Comparison of ENCODE assay signal across 24 mouse cellular contexts in the genomic region with DNA sequence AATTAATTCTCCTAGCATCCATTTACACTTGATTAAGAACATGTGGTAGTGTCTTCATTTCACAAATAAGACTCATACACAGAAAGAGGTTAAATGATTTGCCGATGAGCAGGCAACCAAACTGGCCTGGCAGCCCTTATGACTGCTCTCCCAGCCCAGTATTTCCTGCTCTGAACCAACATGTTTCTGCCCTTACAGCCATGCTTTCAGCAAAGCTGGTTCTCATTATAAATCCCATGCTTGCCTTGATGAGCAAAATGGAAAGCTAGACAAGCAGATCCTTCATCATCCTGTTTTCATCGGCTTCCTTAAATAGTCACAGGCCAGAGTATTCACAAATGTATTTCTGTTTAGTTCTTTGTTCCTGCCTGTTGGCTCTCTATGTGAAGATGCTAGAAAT. TPM values are rescaled to one million over a fixed set of nuclear protein-coding genes. Genes with fewer than 3 reads are reported as not detected.
DNase-seq lines count a peak whose midpoint lies in the region; ATAC-seq and TF ChIP-seq lines count a peak whose summit lies in the region.
"Had no signal": no experiment of that assay in that cellular context is flagged by ENCODE, and none has a peak within 500 bp of the region (broad histone marks: within the 10 kb centered on the region; RNA-seq: fewer than 3 reads in every experiment).

No protein-coding gene starts in this region.

- 35% methylated on average over 2 of the region's 2 CpGs for WGBS in embryonic facial prominence, embryonic 14.5 days
- WGBS in limb, embryonic 11.5 days = 33% methylated on average over 2 of the region's 2 CpGs
- 80% methylated on average over 2 of the region's 2 CpGs for WGBS in liver, embryonic 11.5 days

- H3K27me3 ChIP-seq in embryonic facial prominence, embryonic 14.5 days (replicated peaks; ENCODE audit: control insufficient read depth, insufficient read depth, low read length) = no peaks in the 10 kb centered on the region
- no peaks in the 10 kb centered on the region for H3K27me3 ChIP-seq in limb, embryonic 11.5 days (ENCODE audit: control insufficient read depth, insufficient read depth, low read length)
- no peaks in the 10 kb centered on the region for H3K27me3 ChIP-seq in liver, embryonic 11.5 days (replicated peaks; ENCODE audit: control insufficient read depth, insufficient read depth, low read length)
- H3K27me3 ChIP-seq: forebrain, embryonic 12.5 days; intestine, embryonic 15.5 days had no signal

- H3K4me1 ChIP-seq in embryonic facial prominence, embryonic 14.5 days (ENCODE audit: control insufficient read depth, insufficient read depth, low read length) = no peaks in the 10 kb centered on the region
- no peaks in the 10 kb centered on the region for H3K4me1 ChIP-seq in limb, embryonic 11.5 days (ENCODE audit: control insufficient read depth, insufficient read depth, low read length)
- H3K4me1 ChIP-seq in liver, embryonic 11.5 days (replicated peaks; ENCODE audit: control insufficient read depth, insufficient read depth, low read length) = no peaks in the 10 kb centered on the region
- H3K4me1 ChIP-seq: forebrain, embryonic 12.5 days; heart, embryonic 10.5 days; intestine, embryonic 15.5 days had no signal

- no peaks in the 10 kb centered on the region for H3K9me3 ChIP-seq in embryonic facial prominence, embryonic 14.5 days (ENCODE audit: control insufficient read depth, low read length)
- H3K9me3 ChIP-seq in limb, embryonic 11.5 days (ENCODE audit: control insufficient read depth, low read length) = no peaks in the 10 kb centered on the region
- H3K9me3 ChIP-seq in liver, embryonic 11.5 days (ENCODE audit: control insufficient read depth, low read length) = no peaks in the 10 kb centered on the region
- H3K9me3 ChIP-seq: forebrain, embryonic 12.5 days; heart, embryonic 10.5 days; intestine, embryonic 15.5 days had no signal

- H3K9ac ChIP-seq in embryonic facial prominence, embryonic 14.5 days (ENCODE audit: low read depth, low read length) = no peak overlapping the region
- no peak overlapping the region for H3K9ac ChIP-seq in limb, embryonic 11.5 days (ENCODE audit: low read length)
- no peak overlapping the region for H3K9ac ChIP-seq in liver, embryonic 11.5 days (ENCODE audit: low read depth, low read length)
- H3K9ac ChIP-seq: forebrain, embryonic 12.5 days; hindbrain, embryonic 14.5 days; intestine, embryonic 15.5 days had no signal

- no peak overlapping the region for H3K4me3 ChIP-seq in embryonic facial prominence, embryonic 14.5 days (ENCODE audit: low read depth, low read length)
- H3K4me3 ChIP-seq in limb, embryonic 11.5 days (ENCODE audit: low read depth, low read length) = no peak overlapping the region
- H3K4me3 ChIP-seq in left cerebral cortex, adult 2 months = no peak overlapping the region
- no peak overlapping the region for H3K4me3 ChIP-seq in liver, embryonic 11.5 days (ENCODE audit: low read depth, low read length)
- H3K4me3 ChIP-seq: forebrain, embryonic 12.5 days; gastrocnemius, adult 2 months; heart, embryonic 10.5 days; intestine, embryonic 15.5 days had no signal

- ATAC-seq in embryonic facial prominence, embryonic 14.5 days (ENCODE audit: low read depth) = no peak
- ATAC-seq in limb, embryonic 11.5 days (ENCODE audit: insufficient number of reproducible peaks, low FRiP score, low TSS enrichment, low read depth) = no peak
- ATAC-seq in megakaryocyte, adult 5-6 weeks (ENCODE audit: poor library complexity, severe bottlenecking) = no peak
- no peak for ATAC-seq in liver, embryonic 11.5 days (replicated peaks; ENCODE audit: low FRiP score)
- ATAC-seq: activated CD4-positive, CD25-positive, alpha-beta regulatory T cell, adult 4 months; forebrain, embryonic 16.5 days; intestine, embryonic 15.5 days; Patski had no signal

- TF ChIP-seq CTCF in left cerebral cortex, adult 2 months (IDR thresholded peaks at IDR 0.05) = no peak

- peak; percentile 5 for DNase-seq in embryo, embryonic 10 days (ENCODE audit: low spot score)
- DNase-seq in embryo, embryonic 9.5 days (ENCODE audit: extremely low spot score) = no peak
- DNase-seq in embryo, embryonic 10.5 days (ENCODE audit: low spot score) = peak; percentile 12
- peak; percentile 55 for DNase-seq in embryonic facial prominence, embryonic 14.5 days (ENCODE audit: low spot score)
- DNase-seq in limb, embryonic 11.5 days (ENCODE audit: low spot score) = peak; percentile 21
- DNase-seq in left cerebral cortex, adult 2 months (ENCODE audit: extremely low spot score in 1 of 2, low spot score in 2 of 2) = no peak
- DNase-seq in liver, embryonic 11.5 days (ENCODE audit: low spot score) = no peak
- DNase-seq: adrenal gland, postnatal 25 days; cerebellum, adult 18-20 months; cerebellum, adult 9-11 months; cerebellum, postnatal 36 days; gastrocnemius, adult 2 months; gastrocnemius, postnatal 36 days; heart, adult 18-20 months; heart, postnatal 10 days; heart, postnatal 4 days had no signal

- H3K36me3 ChIP-seq in embryonic facial prominence, embryonic 14.5 days (ENCODE audit: control insufficient read depth, insufficient read depth, low read length) = no peaks in the 10 kb centered on the region
- no peaks in the 10 kb centered on the region for H3K36me3 ChIP-seq in limb, embryonic 11.5 days (ENCODE audit: control insufficient read depth, insufficient read depth, low read length)
- H3K36me3 ChIP-seq in liver, embryonic 11.5 days (ENCODE audit: control insufficient read depth, insufficient read depth, low read length) = no peaks in the 10 kb centered on the region
- H3K36me3 ChIP-seq: forebrain, embryonic 12.5 days; heart, embryonic 10.5 days; intestine, embryonic 15.5 days had no signal

- H3K27ac ChIP-seq in embryonic facial prominence, embryonic 14.5 days (replicated peaks; ENCODE audit: low read depth, low read length) = no peak overlapping the region
- no peak overlapping the region for H3K27ac ChIP-seq in limb, embryonic 11.5 days (replicated peaks; ENCODE audit: low read depth, low read length)
- no peak overlapping the region for H3K27ac ChIP-seq in left cerebral cortex, adult 2 months
- H3K27ac ChIP-seq in liver, embryonic 11.5 days (ENCODE audit: low read depth, low read length) = no peak overlapping the region
- H3K27ac ChIP-seq: forebrain, embryonic 12.5 days; gastrocnemius, adult 2 months; heart, embryonic 10.5 days; hindbrain, embryonic 14.5 days; intestine, embryonic 15.5 days had no signal

- no peak overlapping the region for H3K4me2 ChIP-seq in embryonic facial prominence, embryonic 14.5 days (ENCODE audit: low read depth, low read length)
- no peak overlapping the region for H3K4me2 ChIP-seq in limb, embryonic 11.5 days (ENCODE audit: low read depth, severe bottlenecking)
- no peak overlapping the region for H3K4me2 ChIP-seq in liver, embryonic 11.5 days
- H3K4me2 ChIP-seq: forebrain, embryonic 12.5 days; hindbrain, embryonic 14.5 days; intestine, embryonic 15.5 days had no signal

- intact Hi-C loops in left cerebral cortex, adult 2 months (cut with DNase I) = no loop called here

RNA-seq across cellular contexts. Expression of a gene that starts 38.8 kb away (rescaled TPM):
- 19.3 and 20.1 TPM in 2 replicates for polyA plus RNA-seq in embryonic facial prominence, embryonic 14.5 days (2014; fragmentation: Nextera tagmentation; extraction: Ambion mirVana)
- polyA plus RNA-seq in limb, embryonic 11.5 days (2014; fragmentation: Nextera tagmentation; extraction: Ambion mirVana) = 12.8 and 16.5 TPM in 2 replicates
- 100 to 1,000 TPM; 105 to 107 TPM for total RNA-seq in left cerebral cortex, adult 2 months (2021)
- 40.1 and 50.7 TPM in 2 replicates for total RNA-seq in megakaryocyte, adult 5-6 weeks (2015)
- 52.3 and 66.0 TPM in 2 replicates for total RNA-seq in megakaryocyte, adult 5-6 weeks (2017)
- polyA plus RNA-seq in liver, embryonic 11.5 days (2014; fragmentation: Nextera tagmentation; extraction: Ambion mirVana) = 3.5 TPM in 2 replicates

Comparison
In these comparisons a context has a peak if more than half of its experiments do, and no peak if none do; other contexts are left out.
1. DNase-seq: peak in embryo, embryonic 10 days (single experiment), embryo, embryonic 10.5 days (single experiment), embryonic facial prominence, embryonic 14.5 days (single experiment) and limb, embryonic 11.5 days (single experiment); none in embryo, embryonic 9.5 days (single experiment), left cerebral cortex, adult 2 months (0 of 2) and liver, embryonic 11.5 days (single experiment).